Mouse (Mus musculus) adipocyte (in vitro differentiated cells): ENCODE results near the gene H2-Oa.

ENCODE experiments used
- DNase-seq: peaks from one replicate; pipeline ENCODE4 v3.0.0-alpha.2; 2016; ENCODE audit warnings: low spot score

H2-Oa gene

DNA sequence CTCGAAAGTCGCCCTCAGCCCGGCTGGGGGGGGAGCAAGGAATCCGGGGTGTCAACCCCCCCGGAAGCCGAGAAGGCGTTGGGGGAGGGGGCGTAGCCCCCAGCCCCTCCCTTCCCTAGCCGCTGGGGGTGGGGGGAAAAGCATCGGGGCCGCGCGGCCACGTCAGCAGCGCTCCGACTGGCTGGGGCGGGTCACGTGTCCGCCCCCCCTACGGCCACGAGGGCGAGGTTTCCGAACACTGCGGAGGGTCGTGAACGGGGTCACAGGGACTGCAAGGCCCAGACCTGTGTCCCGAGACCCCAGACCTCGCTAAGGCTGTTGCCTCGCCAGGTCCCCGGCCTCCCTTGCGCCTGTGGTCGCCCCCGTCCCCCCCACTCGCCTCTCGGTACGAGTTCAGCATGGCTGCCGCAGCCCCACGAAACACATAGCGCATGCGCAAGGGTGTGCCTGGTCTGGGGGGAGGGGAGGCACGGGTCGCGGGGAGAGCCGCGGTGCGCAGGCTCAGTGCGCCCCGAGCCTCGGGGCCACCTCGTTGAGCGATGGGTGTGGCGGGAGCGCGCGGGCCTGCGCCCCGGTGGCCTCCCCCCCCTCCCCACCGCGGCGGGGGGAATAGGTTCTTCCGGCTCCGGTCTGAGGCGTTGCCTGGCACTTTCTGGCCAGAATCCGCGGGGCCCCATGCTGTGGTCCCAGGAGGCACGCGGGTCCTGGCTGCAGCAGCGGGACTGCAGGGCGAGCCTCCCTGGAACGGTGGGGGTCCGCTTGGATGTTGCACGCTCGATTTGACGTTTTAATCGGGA lies 30.2 kb downstream of the H2-Oa start, which contains the start of gene Brd2:
Brd2 (minus strand) TSS at position 447 of the 797 bp plus-strand sequence.
- DNase-seq, result peak; percentile 99

DNA sequence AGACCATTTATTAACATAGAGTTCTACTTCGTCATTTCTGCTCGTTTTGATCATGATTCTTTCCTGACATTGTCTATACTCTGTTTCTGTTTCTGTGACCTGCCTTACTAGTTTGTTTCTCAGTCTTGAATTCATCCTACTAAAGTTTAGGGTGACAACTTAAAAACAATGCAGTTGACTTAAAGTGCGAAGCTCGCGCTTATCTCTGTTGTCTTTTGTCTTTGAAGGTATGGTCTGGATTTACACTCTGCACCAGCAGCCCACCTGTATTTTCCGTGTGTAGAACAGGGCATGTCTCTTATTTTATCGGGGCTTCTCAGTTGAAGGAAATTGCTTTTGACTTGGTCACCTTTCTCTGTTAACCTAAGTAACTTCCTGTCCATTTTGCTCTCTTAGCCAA lies 31.0 kb downstream of the H2-Oa start:
- DNase-seq, result no peak

DNA sequence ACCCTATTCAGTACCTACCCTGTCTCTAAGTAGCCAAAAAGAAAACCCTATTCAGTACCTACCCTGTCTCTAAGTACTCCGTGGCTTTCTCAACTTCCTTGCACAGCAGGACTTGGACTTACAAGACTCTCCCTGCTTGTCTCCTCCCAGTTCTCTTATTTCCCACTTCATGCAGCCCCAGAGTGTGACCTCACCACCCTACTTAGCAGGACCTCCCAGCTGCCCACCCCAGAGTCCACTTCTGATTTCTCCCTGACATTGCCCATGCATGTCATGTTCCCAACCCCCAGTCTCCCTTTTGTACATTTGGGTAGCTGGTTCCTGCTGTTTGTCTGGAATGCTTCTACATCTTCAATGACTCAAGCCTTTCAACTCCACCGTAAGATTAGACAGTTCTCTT lies 31.4 kb downstream of the H2-Oa start:
- DNase-seq, result peak; percentile 53

DNA sequence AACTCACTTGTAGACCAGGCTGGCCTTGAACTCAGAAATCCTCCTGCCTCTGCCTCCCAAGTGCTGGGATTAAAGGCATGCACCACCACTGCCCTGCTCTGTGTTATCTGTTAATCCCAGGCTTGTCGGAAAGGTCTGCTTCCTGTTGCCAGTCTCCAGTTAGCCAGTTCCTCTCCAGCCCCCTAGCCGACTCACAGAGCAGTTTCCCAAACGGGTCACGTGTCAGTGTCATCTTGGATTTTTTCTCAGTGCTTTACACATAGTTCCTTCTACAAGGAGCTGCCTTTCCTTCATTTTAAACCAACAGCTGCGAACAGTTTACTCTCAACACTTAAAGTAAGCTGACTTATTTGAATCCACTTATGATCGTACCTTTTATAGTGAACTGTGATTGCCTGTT lies 32.5 kb downstream of the H2-Oa start:
- DNase-seq, result no peak

DNA sequence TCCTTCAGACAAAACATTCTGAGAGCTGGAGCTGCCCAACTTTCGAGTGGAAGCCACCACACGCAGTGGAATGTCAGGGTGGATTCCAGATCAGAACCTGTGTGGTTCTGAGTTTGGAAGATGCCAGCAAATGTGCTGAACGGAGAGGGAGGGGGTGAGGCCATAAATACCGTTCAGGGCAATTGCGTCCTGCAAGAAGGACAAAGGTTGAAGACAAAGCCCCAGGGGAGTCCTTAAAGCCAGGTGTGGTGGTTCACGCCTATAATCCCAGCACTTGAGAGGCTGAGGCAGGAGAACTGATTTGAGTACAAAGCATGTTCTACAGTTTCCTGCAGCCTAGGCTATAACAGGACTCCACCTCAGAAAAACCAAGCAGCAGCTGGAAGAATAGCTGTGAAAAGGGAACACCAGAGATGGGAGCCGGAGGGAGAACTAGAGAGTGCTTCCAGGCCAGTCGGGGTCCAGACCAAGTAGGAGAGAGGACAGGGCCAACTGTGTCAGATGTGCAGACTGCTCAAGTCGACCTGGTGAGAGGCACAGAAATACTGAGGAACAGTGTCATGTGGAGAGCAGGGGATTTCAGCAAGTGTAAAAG lies 34.8 kb downstream of the H2-Oa start:
- DNase-seq, result no peak

DNA sequence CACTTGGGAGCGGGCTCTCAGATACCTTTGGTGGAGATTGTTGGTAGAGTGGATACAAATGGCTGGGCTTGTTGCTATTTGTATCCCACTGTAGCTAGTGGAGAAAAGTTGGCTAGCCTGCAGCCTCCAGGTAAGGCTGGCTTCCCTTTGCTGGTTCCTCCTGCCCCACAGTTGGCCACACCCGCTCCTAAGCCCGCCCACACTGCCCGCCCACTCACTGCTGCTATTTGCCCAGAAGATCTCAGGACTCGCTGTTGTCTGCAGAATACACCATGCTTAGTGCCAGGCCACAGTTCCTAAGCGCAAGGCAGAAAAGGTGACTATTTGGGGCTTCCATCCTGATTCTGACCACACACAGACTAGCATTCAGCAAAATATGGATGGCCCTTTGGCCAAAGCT lies 35.3 kb downstream of the H2-Oa start:
- peak; percentile 59 for DNase-seq

DNA sequence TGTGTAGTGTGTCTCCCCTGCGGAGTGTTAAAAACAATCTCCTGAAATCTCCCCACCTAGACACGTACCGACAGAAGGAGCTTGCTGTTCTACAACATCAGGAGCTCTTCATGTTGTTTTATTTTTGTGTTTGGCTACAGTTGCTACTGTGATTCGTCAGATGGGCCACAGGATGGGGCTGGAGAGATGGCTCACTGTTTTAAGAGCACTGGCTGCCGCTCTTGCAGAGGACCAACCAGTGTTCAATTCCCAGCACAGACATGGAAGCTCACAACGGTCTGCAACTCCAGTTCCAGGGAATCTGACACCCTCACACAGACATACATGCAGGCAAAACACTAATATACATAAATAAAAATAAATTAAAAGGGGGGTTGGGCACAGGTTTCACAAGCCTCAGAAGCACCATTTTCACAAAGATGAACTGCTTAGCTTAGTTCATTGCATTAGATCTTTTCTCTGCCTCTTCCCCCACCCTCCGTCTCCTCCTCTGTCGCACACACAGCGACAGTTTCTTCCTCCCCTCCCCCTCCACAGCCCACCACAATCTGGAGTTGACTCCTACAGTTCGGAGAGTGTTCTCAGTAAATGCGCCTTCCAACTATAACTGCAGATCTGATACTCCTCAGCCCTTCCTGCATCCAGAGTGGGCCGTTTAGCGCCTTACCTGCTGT lies 36.3 kb downstream of the H2-Oa start:
- no peak for DNase-seq

DNA sequence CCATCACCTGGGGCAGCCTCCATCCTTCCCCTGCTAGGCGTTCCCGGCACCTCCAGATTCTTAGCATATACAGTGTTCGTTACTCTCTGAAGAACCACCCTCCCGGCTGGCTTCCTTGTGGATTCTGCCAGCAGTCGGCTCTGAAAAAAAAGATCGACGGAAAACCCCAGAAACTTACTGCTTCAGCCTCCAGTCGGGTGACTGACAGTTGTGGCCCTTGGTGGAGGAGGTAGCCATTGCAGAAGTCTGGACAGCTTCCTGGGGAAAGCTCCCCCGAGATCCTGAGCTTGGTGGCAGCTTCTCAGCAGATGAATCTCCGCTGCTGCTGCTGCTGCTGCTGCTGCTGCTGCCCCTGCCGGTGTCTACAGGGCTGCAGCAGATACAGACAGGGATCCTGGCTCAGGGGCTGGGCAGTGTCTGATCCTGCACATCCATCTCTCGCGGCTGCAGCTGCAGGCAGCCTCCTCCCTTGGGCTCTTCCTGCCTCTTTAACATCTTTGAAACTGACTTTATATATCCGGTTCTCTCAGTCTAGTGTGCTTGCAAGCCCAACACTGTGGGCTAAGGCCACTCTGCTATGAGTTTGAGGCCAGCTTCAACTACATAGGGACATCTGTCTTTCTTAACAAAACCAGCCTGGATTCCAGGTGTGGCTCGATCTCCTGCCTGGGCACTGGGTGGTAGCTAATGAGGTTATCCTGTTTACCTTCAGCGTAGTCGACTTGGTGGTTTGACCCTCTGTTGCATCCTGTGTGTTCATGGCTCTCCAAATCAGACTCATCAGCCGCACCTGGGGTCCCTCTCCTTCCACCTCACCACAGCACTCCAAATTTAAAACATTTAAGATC lies 37.0 kb downstream of the H2-Oa start:
- no peak for DNase-seq

DNA sequence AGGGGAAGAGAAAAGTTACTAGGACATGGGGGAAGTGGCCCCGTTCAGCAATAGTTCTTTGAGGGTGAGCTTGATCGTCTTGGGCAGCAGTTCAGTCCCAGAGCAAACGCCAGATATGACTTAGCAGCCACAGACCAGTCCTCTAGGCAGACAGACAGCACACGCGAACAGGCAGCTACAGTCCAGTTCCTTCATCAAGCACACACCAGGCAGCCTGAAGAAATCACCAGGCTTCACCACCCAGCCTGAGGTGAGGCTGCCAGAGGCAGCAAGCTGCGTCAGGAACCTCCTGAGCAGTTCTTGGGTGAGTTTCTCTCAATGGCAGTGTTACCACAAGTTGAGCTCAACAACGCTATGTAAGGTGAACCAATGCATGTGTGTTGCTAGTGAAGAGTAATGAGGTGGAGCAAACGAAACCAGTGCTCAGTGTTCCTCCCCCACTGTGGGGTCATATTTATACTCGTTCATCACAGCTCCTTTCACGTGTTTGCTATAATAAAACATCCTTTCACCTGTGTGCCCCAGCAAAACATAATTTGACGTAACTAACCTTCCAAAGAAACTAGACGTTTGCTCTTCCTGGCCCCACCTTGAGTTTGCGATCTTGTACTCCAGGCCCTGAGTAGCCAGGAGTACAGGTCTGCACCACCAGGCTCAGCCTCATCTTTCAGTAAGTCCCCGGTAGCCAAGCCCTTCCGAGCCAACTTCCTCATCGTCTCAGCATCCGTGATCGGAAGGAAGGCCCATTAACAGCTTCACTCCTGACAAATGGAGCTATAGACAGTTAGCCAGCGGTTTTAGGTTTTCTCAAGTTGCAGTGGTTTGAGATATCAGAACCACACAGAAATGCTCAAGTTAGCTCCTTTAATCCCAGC lies 38.2 kb downstream of the H2-Oa start:
- no peak for DNase-seq

DNA sequence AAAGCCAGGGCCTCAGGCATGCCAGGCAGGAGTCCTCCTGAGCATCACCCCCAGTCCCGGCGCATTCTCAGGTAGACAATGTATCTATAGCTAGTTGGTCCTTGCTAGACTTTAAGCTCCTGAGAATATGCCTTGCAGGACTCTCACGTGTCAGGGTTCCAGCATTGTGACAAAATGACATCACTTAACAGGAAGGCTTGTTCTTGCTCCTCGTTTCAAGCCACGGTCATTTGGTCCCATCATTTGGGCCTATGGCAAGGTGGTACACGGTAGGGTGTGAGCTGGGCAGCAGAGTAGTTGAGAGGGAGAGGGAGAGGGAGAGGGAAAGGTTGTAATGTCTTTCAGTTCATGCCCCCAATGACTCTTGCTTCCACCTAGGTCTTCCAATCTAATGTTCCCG lies 39.8 kb downstream of the H2-Oa start:
- DNase-seq, result no peak

DNA sequence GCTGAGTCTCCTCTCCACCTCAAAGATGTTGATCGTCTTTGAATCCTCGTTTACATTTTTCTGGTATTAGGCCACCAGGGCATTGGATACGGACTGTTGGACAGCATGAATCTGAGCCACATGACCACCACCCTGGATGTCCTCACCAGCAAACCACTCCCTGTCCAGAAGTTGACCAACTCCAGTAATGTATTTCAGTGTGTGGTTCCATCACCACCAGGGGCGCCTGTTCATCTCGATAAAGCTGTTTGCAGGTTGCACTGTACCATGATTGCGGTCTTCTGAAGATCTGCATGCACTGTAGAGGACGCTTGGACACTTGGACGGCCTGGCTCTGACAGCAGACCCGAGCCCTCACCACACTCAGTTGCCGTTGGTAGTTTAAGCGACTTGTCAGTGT lies 41.1 kb downstream of the H2-Oa start:
- DNase-seq, result no peak

DNA sequence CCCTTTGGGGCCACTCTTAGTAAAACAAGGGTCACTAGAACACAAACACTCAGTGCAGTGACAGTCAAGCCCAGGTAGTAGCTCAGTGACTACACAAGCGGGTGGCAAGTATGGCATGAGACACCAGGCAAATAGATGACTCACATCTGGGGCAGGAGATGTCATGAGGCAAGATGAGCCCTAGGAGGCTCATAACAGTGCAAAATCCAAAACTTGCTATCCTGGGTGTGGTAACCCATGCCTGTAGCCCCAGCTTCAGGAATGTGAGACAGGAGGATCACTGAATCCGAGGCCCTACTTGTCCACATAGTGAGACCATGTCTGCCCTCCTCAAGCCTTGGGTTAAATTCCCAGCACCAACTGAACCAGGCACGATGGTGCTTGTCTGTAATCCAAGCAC lies 42.3 kb downstream of the H2-Oa start:
- DNase-seq, result no peak

DNA sequence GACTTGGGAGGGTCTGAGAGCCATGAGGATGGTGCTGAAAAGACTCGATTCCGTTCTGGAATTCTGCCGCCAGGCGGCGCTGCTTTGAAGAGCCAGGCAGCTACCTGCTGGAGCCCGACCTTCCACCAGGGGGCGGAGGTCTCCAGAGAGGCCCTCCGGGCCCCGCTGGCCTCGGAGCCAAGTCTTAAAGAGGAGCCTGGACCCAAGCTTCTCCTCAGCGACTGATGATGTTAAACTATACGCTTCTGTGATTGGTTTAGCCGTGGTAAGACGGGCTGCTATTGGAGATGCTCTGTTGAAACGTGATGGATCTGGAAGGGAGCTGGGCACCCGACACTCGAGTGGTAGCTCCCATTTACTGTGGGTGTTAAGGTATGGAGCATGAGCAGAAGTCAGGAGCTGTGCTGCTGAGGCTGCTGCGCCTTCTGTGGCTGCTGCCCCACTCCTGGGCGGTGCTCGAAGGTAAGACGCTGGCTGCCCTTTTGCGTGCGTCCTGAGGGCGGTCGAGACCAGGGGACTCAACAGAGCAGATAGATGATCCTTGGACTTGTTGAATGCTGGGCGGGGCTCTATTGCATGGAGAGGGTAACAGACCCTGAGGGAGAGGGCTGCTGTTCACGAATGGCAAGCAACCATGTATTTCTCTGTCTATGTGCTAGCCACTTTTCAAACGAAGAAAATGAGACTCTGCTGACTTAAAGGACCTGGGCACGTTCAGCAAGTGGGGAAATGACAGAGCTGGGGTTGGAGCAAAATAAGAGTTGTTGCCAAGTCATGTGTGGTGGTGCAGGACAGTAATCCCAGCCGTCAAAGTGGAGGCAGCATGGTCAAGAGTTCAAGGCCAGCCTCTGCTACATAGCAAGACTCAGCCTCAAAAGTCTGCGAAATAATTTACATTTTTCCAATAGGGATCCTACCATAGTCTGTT lies 43.4 kb downstream of the H2-Oa start:
- DNase-seq, result peak; percentile 99

DNA sequence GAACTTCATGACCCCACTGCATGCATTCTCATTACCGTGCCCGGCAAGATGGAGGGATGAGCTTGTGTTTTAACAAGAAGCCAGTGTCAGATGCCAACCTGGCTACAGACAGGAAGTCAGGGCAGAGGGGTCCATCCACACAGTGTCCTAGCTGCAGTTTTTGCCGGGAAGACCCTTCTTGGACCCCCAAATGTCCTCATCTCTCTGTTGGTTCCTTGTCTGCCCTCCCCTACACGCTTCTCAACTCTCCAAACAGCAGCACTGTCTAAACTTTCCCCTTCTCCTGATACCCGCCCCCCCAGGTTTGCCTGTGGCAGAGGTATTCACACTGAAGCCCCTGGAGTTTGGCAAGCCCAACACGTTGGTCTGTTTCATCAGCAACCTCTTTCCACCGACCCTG lies 45.5 kb downstream of the H2-Oa start:
- no peak for DNase-seq

DNA sequence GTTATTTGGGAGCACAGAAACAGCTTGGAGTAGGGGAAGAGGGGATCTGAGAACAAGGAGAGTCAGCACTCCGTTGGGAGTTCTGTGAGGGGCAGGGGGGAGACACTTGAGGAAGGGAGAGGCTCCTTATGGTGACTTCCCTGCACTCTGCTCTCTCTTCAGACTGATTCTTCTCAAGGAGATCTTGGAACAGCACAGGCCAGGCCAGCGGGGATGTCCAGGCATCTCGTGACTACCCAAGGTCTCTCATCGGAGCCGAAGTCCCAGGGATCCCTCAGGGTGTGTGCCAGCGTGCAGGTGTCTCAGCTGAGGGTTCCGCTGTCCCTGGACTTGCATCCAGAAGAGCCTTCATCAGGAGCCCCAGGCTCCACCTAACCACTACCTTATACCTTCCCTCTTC lies 46.5 kb downstream of the H2-Oa start:
- DNase-seq, result no peak

DNA sequence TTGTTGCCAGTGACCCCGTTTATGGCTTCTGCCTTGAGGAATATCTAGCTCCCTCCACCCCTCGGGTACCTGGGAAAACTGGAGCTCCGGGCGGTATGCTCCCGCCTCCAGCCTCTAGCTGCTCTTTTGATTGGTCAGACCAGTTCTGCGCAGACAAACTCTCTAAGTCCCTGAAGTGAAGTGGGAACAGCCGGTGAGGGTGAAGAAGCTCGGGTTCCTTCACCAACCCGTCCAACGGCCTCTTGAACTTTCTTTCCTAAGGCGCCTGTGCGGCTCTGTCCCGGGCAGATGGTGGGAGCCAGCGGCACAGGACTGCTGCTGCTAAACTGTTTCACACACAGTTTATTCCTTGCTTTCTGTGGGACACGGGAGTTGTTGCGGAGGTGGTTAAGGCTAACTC lies 47.3 kb downstream of the H2-Oa start:
- no peak for DNase-seq

DNA sequence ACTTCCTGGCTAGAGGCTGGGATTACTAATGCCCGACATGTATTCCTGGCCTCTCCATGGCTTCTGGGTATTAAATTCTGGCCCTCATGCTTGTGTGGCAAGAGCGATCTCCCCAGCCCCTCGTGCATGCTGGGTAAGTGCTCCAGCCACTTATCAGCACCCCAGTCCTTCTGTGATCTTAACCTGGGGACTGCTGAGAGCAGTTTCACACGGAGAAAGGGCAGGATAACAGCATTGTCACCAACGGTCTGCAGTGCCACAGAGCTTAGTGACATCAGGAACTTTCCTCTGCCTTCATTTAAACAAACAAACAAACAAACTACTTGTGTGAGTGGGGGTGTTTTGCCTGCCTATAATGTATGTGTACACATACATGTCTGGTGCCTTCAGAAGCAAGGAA lies 48.1 kb downstream of the H2-Oa start:
- DNase-seq, result no peak

DNA sequence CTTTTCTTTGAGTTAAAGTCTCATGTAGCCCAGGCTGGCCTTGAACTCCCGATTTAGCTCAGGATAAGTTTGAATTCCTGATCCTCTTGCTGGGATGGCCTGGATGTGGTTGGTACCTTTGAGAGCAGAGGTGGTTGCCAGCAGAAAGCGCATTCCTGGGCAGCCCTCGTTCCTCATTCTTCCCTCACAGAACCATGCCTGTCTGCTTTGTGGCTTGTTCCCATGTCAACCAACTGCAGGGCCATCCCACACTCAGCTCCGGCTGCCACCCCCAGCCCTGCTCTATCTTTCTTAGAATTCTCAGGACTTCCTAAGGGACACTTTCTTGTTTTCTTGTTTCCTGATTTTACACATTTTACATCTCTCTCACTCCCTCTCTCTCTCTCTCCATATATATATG lies 49.3 kb downstream of the H2-Oa start:
- no peak for DNase-seq

DNA sequence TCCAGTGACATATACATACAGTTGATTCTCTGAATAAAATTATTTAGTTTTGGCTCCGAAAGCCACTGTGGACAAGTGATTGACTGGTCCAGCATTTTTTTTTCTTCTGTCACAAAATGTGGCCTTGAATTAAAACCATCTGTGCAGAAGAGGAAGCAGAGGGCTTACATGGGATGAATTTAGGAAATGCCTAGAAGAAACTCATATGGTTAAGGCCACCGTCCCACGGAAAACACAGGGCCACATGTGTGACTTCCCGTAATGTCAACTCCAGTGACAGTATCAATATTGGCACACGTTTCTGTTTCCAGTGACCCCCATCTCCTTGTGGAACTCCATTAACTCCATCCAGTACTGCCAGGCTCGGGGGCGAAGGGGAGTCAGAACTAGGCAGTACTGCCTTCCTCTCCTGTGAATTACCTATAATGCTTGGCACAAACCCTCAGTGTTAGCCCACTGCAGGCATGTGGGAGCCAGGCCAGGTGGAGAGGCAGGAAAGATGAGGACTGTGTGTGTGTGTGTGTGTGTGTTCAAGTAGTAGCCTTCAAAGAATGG lies 50.4 kb downstream of the H2-Oa start:
- no peak for DNase-seq

DNA sequence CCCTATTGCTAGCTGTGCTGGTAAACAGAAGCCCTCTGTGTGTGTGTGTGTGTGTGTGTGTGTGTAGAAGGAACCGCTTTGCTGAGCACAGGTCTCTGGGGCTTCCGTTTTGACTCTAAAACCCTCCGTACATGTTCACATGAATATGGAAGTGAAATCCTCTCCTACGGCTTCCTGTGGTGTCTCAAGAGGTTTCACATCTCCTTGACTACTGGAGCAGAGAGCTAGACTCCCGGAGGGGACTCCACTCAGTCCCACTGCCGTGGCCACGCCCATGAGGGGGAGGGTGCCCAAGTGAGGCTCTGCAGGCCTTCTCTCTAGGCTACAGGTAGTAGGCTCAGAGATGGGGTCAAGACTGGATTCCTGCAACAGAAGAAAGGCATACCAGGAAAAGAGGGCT lies 50.9 kb downstream of the H2-Oa start, which contains the start of gene H2-DMb2:
H2-DMb2 (plus strand) TSS at position 275 of the 400 bp plus-strand sequence.
- no peak for DNase-seq
